Mouse (Mus musculus) midbrain, embryonic 12.5 days (tissue): ENCODE data around the gene Polr3h. TPM values are rescaled to one million over a fixed set of nuclear protein-coding genes. Genes with fewer than 3 reads are reported as not detected.
A peak's percentile ranks its signal among the peaks of the same experiment; 100 is the strongest.

Experiments
- ATAC-seq: fragments of 200-750 bp; cut with Nextera tagmentation; 2 replicates; pipeline ENCODE4 v1.8.0; 2017; ENCODE audit warnings: low read depth, moderate TSS enrichment, moderate library complexity; ENCODE audit not compliant: low FRiP score
- H3K27ac ChIP-seq: fragments of 300-500 bp; sonication (generic); replicated peaks from 2 replicates; pipeline ENCODE4 v1.5.1; 2016; ENCODE audit warnings: mild to moderate bottlenecking
- H3K27me3 ChIP-seq: fragments of 300-500 bp; sonication (generic); 2 replicates; pipeline ENCODE4 v1.6.1; 2016; ENCODE audit warnings: mild to moderate bottlenecking
- H3K36me3 ChIP-seq: fragments of 300-500 bp; sonication (generic); 2 replicates; pipeline ENCODE4 v1.6.1; 2016
- H3K4me1 ChIP-seq: fragments of 300-500 bp; sonication (generic); 2 replicates; pipeline ENCODE4 v1.6.1; 2016
- H3K4me2 ChIP-seq: fragments of 300-500 bp; sonication (generic); replicated peaks from 2 replicates; pipeline ENCODE4 v1.6.1; 2016; ENCODE audit warnings: mild to moderate bottlenecking, moderate library complexity
- H3K4me3 ChIP-seq: fragments of 300-500 bp; sonication (generic); 2 replicates; pipeline ENCODE4 v1.5.1; 2016; ENCODE audit warnings: mild to moderate bottlenecking
- H3K9ac ChIP-seq: fragments of 300-500 bp; sonication (generic); replicated peaks from 2 replicates; pipeline ENCODE4 v1.6.1; 2016; ENCODE audit warnings: mild to moderate bottlenecking, moderate library complexity
- H3K9me3 ChIP-seq: fragments of 300-500 bp; sonication (generic); 2 replicates; pipeline ENCODE4 v1.6.1; 2016; ENCODE audit warnings: mild to moderate bottlenecking
- WGBS: fragments of 180-500 bp; shearing (Covaris S2); methylation state at CpG from one replicate; pipeline ENCODE4 v1.1.7; 2016; 5-methylcytosine and 5-hydroxymethylcytosine counted together
- polyA plus RNA-seq: library from polyadenylated mRNA; unstranded; fragments of >200 nt; fragmentation: Nextera tagmentation; extraction: Ambion mirVana; gene quantifications from 2 replicates; pipeline ENCODE4 v1.2.1, GENCODE M21; 2016

The Polr3h gene
- polyA plus RNA-seq, 1 experiment from 2014 or later = 71.6 TPM

- peak; percentile 75 for ATAC-seq
- Histone ChIP-seq H3K36me3 (peaks cover 4% of the 10 kb centered on the region), H3K4me3 (no peak overlapping the region), H3K27me3 (peaks cover 5% of the 10 kb centered on the region; the same call in 1 of the 2 replicates), H3K4me2 (peak overlapping the region; percentile 23), H3K4me1 (peaks cover 16% of the 10 kb centered on the region), H3K9ac (no peak overlapping the region), H3K27ac (peak overlapping the region; percentile 78), H3K9me3 (no peaks in the 10 kb centered on the region)
- 6% methylated on average over 9 of the region's 9 CpGs for WGBS
Measured at GRCm38 (mm10) chr15:81943176-81943749, 17.2 kb upstream of the Polr3h start.

DNA sequence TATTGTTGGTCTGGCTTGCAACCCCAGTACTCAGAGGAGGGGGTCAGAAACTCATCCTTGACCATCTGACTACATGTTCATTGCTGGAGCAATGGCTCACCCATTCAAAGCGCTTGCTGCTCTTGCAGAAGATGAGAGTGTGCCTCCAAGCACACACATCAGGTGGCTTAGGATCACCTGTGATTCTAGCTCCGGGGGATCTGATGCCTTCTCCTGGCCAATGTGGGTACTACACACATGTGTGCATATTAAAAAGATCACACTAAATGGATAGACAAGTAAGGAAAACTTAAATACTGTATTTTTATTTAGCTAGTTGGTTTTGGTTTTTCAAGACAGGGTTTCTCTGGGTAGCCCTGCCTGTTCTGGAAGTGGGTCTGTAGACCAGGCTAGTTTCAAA, 15.0 kb upstream of the Polr3h start:
- ATAC-seq = no peak
- Histone ChIP-seq H3K4me1 (peaks cover 37% of the 10 kb centered on the region), H3K9ac (no peak overlapping the region), H3K27me3 (peaks cover 17% of the 10 kb centered on the region), H3K27ac (no peak overlapping the region), H3K9me3 (no peaks in the 10 kb centered on the region), H3K36me3 (no peaks in the 10 kb centered on the region), H3K4me2 (no peak overlapping the region), H3K4me3 (no peak overlapping the region)
- WGBS = 95% methylated on average over 2 of the region's 2 CpGs

GRCm38 (mm10) chr15:81940219-81940618, 14.2 kb upstream of the Polr3h start:
- no peaks in the 10 kb centered on the region for H3K9me3 ChIP-seq
- no peak overlapping the region for H3K27ac ChIP-seq
- ATAC-seq = no peak
- 94% methylated on average over 5 of the region's 5 CpGs for WGBS
- H3K4me2 ChIP-seq = no peak overlapping the region
- H3K36me3 ChIP-seq = no peaks in the 10 kb centered on the region
- no peak overlapping the region for H3K4me3 ChIP-seq
- H3K27me3 ChIP-seq = peaks cover 19% of the 10 kb centered on the region
- peaks cover 37% of the 10 kb centered on the region for H3K4me1 ChIP-seq
- H3K9ac ChIP-seq = no peak overlapping the region

GRCm38 (mm10) chr15:81939774-81940173, 13.7 kb upstream of the Polr3h start:
- H3K27me3 ChIP-seq = peaks cover 19% of the 10 kb centered on the region
- H3K27ac ChIP-seq = no peak overlapping the region
- H3K4me2 ChIP-seq = no peak overlapping the region
- H3K36me3 ChIP-seq = no peaks in the 10 kb centered on the region
- no peak overlapping the region for H3K9ac ChIP-seq
- H3K9me3 ChIP-seq = no peaks in the 10 kb centered on the region
- WGBS = 94% methylated on average over 4 of the region's 4 CpGs
- peaks cover 37% of the 10 kb centered on the region for H3K4me1 ChIP-seq
- H3K4me3 ChIP-seq = no peak overlapping the region
- ATAC-seq = no peak

DNA sequence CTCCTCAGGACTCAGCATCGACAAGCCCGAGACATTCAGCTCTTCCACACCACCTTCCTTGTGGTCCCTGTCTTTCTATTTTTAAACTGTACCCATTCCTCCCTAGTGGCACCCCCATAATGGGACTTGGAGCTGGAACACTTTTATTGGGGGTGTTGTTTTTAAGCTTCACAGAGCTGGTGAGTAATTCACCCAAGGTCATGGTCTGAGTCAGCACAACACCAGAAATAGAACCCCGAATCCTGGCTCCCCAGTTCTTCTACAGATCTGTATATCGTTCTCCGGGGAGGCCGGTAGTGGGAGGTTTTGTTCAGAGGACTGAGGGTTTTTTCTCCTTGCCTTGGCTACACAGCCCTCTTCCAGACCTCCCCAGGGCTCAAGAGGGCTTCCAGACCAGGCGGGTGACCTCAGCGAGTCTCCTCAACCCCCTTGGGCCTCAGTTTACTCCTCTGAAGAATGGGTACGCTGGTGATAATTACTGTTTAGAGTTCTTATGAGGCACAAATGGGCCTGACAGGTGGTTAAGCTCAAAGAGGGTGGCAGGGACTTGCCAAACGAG, 13.2 kb upstream of the Polr3h start:
- Histone ChIP-seq H3K4me3 (no peak overlapping the region), H3K36me3 (no peaks in the 10 kb centered on the region), H3K9ac (no peak overlapping the region), H3K4me1 (peaks cover 37% of the 10 kb centered on the region), H3K9me3 (no peaks in the 10 kb centered on the region), H3K4me2 (no peak overlapping the region), H3K27me3 (peaks cover 19% of the 10 kb centered on the region), H3K27ac (no peak overlapping the region)
- ATAC-seq = no peak
- 91% methylated on average over 10 of the region's 10 CpGs for WGBS

DNA sequence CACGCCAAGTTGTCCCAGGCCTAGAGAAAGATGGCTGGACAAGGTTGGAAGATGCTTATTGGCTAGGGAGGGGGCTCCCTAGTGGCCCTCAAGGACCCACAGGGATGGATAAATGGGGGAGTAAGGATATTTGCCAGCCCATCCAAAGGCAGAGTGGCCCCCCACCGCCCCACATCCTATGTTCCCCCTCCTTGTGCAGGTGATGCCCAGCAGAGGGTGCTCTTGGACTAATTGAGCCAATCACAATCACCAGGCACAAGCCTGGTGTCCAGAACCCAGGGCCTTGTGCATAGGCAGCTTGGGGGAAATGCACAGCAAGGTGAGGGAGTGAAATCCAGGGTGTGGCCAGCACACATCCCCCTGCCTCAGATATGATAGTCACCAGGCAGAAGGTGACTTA, 12.2 kb upstream of the Polr3h start:
- 24% methylated on average over 2 of the region's 2 CpGs for WGBS
- no peak for ATAC-seq
- Histone ChIP-seq H3K36me3 (no peaks in the 10 kb centered on the region), H3K9ac (0 out of 2 replicates have a peak overlapping the region, but pooled peaks have one; percentile 61), H3K4me1 (peaks cover 33% of the 10 kb centered on the region), H3K4me2 (peak overlapping the region; percentile 61), H3K9me3 (no peaks in the 10 kb centered on the region), H3K27me3 (peaks cover 19% of the 10 kb centered on the region), H3K4me3 (peak overlapping the region; percentile 50), H3K27ac (peak overlapping the region; percentile 54; the same call in 1 of the 2 replicates)

GRCm38 (mm10) chr15:81937098-81937972, 11.3 kb upstream of the Polr3h start:
- peaks cover 19% of the 10 kb centered on the region for H3K27me3 ChIP-seq
- peak overlapping the region; percentile 61 for H3K4me2 ChIP-seq
- no peaks in the 10 kb centered on the region for H3K36me3 ChIP-seq
- H3K4me1 ChIP-seq = peaks cover 29% of the 10 kb centered on the region
- peak overlapping the region; percentile 75 for H3K27ac ChIP-seq
- H3K9me3 ChIP-seq = no peaks in the 10 kb centered on the region
- peak overlapping the region; percentile 50 for H3K4me3 ChIP-seq
- 0 out of 2 replicates have a peak, but pooled peaks have one; percentile 10 for ATAC-seq
- H3K9ac ChIP-seq = peak overlapping the region; percentile 61
- 14% methylated on average over 19 of the region's 19 CpGs for WGBS

- WGBS = under 1% methylated on average over 12 of the region's 12 CpGs
- H3K9me3 ChIP-seq = no peaks in the 10 kb centered on the region
- H3K27me3 ChIP-seq = peaks cover 19% of the 10 kb centered on the region
- H3K4me3 ChIP-seq = peak within 1 kb of the TSS; percentile 50
- ATAC-seq = peak; percentile 68
- H3K9ac ChIP-seq = peak within 1 kb of the TSS; percentile 61
- H3K27ac ChIP-seq = peak within 1 kb of the TSS; percentile 75
- H3K4me1 ChIP-seq = peaks cover 29% of the 10 kb centered on the region
- H3K36me3 ChIP-seq = no peaks in the 10 kb centered on the region
- H3K4me2 ChIP-seq = peak within 1 kb of the TSS; percentile 61
Measured at GRCm38 (mm10) chr15:81936679-81937078, 10.6 kb upstream of the Polr3h start, which contains the start of gene Csdc2. TSS of gene Csdc2 (plus strand) at chr15:81936759.

- H3K27me3 ChIP-seq = peaks cover 19% of the 10 kb centered on the region
- H3K9me3 ChIP-seq = no peaks in the 10 kb centered on the region
- H3K27ac ChIP-seq = peak overlapping the region; percentile 75
- H3K9ac ChIP-seq = peak overlapping the region; percentile 61
- H3K4me2 ChIP-seq = peak overlapping the region; percentile 61
- H3K4me3 ChIP-seq = peak overlapping the region; percentile 50
- ATAC-seq = no peak
- WGBS = 55% methylated on average over 7 of the region's 7 CpGs
- no peaks in the 10 kb centered on the region for H3K36me3 ChIP-seq
- H3K4me1 ChIP-seq = peaks cover 29% of the 10 kb centered on the region
Measured at GRCm38 (mm10) chr15:81935869-81936637, 10.0 kb upstream of the Polr3h start.

DNA sequence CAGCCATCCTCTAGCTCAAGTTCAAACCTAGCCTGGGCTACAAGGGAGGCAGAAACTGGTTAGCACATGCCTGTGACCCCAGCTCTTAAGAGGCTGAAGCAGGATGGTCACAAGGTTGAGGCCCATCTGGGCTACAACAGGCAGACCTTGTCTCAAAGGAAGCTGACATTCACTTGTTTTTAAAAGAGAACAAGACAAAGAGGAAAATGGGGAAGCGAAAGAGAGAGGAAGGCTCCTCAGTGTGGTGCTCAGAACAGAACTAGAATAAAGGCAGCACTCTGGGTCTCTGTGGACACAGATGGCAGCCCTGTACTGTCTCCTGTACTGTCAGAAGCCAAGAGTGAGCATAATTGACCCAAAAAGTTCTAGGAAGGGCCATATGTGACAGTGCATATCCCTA, 7.9 kb upstream of the Polr3h start:
- Histone ChIP-seq H3K27me3 (peaks cover 19% of the 10 kb centered on the region), H3K9ac (no peak overlapping the region), H3K36me3 (no peaks in the 10 kb centered on the region), H3K4me1 (peaks cover 28% of the 10 kb centered on the region), H3K4me3 (no peak overlapping the region), H3K9me3 (no peaks in the 10 kb centered on the region), H3K4me2 (no peak overlapping the region), H3K27ac (no peak overlapping the region)
- no peak for ATAC-seq
- WGBS = 86% methylated on average over 1 of the region's 1 CpGs

DNA sequence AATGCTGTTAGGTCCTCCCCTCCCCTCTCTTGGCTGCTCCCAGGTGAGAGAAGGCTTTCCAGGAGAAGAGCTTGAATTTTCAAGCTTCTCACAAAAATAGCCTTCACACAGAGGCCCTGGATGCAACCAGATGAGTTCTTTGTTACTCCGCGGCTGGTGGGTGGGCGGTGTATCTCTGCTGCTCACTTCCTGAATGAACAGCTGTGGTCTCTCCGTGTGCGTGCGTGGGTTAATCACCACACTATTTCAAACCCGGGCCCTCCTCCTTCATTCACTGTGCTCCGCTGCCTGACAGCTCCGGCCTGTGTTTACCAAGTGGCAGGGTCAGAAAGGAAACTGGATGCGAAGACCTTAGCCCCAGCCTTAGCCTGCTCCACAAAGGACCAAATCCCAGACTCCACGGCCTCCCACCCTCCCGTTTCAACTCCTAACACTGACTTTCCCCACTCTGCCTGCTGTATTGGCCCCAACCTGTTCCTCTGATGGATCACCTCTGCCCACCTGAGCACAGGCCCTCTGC, 7.0 kb upstream of the Polr3h start:
- Histone ChIP-seq H3K4me1 (peaks cover 22% of the 10 kb centered on the region), H3K9me3 (no peaks in the 10 kb centered on the region), H3K27ac (no peak overlapping the region), H3K36me3 (no peaks in the 10 kb centered on the region), H3K27me3 (peaks cover 14% of the 10 kb centered on the region; the same call in 1 of the 2 replicates), H3K4me3 (no peak overlapping the region), H3K9ac (0 out of 2 replicates have a peak overlapping the region, but pooled peaks have one; percentile 8), H3K4me2 (no peak overlapping the region)
- no peak for ATAC-seq
- 48% methylated on average over 12 of the region's 12 CpGs for WGBS
